Mouse (Mus musculus): ENCODE results near the gene Dbx2. TPM values are rescaled to one million over a fixed set of nuclear protein-coding genes. Genes with fewer than 3 reads are reported as not detected.

Dbx2 gene
- polyA plus RNA-seq, 1 experiment, result 25.4 TPM

DNA sequence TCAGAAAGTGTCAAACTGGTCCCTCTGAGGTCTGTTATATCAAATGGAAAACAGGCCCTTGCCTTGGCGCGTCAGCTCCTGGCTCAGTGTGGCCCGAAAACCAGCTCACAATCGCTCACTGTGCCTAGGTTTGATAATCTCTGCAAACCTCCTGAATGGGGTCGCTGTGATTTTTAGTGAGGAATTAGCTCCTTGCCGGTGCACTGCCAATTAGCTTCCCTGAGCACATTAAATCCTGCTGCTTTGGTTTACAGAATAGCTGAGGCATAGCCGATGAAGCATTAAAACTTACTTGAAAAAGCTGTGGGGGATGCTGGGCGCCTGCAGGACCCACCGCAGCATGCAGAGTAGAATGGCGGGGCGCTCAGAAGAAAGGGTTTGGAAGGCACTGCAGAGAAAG is 15.4 kb downstream of the Dbx2 start:
- TF ChIP-seq CTCF (IDR thresholded peaks at IDR 0.05; ENCODE audit: extremely low read depth, insufficient read depth, low read length), result no peak
- TF ChIP-seq POLR2A (IDR thresholded peaks at IDR 0.05; ENCODE audit: extremely low read depth, insufficient read depth, low read length), result no peak
- H3K4me3 ChIP-seq (ENCODE audit: insufficient read depth, low read length), result no peak overlapping the region

DNA sequence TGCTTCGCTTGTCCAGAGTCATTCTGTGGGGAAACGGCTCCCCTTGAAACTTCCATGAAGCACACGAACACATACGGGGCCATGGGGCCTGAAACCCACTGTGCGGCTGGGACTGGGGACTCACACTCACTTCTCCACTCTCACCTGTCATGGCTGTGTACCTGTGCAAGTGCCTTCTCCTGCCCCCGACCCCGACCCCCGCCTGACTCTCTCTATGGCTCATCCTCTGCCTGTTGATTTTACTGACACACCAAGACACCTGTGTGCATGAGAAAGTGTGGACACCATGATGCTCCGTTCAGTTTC is 16.0 kb downstream of the Dbx2 start:
- no peak overlapping the region for H3K4me3 ChIP-seq (ENCODE audit: insufficient read depth, low read length)
- H3K27ac ChIP-seq (ENCODE audit: insufficient read depth, low read length), result no peak overlapping the region
- TF ChIP-seq CTCF (IDR thresholded peaks at IDR 0.05; ENCODE audit: extremely low read depth, insufficient read depth, low read length) (no peak), POLR2A (IDR thresholded peaks at IDR 0.05; ENCODE audit: extremely low read depth, insufficient read depth, low read length) (no peak)
- no peaks in the 10 kb centered on the region for H3K4me1 ChIP-seq (ENCODE audit: control insufficient read depth, insufficient read depth, low read length)

More for the DNA sequence above, 15.4 kb downstream of the Dbx2 start:
- Histone ChIP-seq H3K27ac (ENCODE audit: insufficient read depth, low read length) (no peak overlapping the region), H3K4me1 (ENCODE audit: control insufficient read depth, insufficient read depth, low read length) (no peaks in the 10 kb centered on the region)

DNA sequence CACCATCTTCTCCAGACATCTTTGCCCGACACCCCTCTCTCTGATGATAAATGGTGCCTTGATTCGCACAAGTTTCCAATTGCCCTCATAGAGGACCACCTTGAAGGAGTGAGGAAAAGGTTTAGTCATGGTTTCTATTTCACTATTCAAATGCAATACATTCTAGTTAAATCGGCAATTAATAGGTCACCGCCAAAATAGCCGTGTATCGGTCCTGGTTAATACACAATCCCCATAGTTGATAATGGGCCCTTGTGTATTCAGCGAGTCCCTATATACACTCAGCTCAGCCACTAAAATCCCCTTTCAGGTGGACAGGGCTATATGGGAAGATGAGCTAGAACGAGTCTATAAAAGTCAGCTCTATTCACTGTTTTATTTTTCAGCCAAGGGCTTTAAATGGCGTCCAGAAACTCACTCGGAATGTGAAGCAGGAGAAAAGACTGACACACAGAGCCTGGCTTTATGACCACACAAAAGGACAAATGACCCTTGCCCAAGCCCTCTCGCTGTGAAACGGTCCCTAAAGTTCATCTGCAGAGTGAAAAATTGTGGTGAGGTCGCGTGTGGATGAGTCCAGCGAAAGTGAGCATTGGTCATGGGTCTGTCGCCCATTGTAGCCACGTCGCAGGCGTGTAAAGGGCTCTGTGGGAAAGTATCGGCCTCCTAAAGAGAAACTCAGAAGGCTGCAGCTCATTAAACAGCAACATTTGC is 16.5 kb downstream of the Dbx2 start:
- Histone ChIP-seq H3K4me3 (ENCODE audit: insufficient read depth, low read length) (no peak overlapping the region), H3K27ac (ENCODE audit: insufficient read depth, low read length) (no peak overlapping the region), H3K4me1 (ENCODE audit: control insufficient read depth, insufficient read depth, low read length) (no peaks in the 10 kb centered on the region)
- TF ChIP-seq POLR2A (IDR thresholded peaks at IDR 0.05; ENCODE audit: extremely low read depth, insufficient read depth, low read length) (no peak), CTCF (IDR thresholded peaks at IDR 0.05; ENCODE audit: extremely low read depth, insufficient read depth, low read length) (no peak)

DNA sequence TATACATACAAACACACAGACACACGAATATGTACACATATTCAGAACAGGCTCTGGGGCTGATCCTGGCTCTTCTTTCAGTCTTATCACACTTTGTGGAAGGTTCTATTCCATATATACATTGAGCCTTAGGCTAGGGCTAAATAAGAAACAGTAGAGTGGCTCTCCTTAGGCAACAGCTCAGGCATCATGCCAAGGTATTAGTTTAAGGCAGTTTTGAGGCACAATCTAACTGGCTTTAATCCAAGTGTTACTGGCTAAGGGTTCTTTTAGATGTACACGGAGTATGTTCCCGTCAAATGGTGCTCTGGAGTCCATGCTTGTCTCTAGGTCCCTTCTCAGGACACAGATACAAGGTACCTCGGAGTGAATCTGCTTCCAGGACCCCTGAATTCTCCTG is 31.4 kb downstream of the Dbx2 start:
- TF ChIP-seq POLR2A (IDR thresholded peaks at IDR 0.05; ENCODE audit: extremely low read depth, insufficient read depth, low read length) (no peak), CTCF (IDR thresholded peaks at IDR 0.05; ENCODE audit: extremely low read depth, insufficient read depth, low read length) (no peak)
- Histone ChIP-seq H3K4me1 (ENCODE audit: control insufficient read depth, insufficient read depth, low read length) (no peaks in the 10 kb centered on the region), H3K27ac (ENCODE audit: insufficient read depth, low read length) (no peak overlapping the region), H3K4me3 (ENCODE audit: insufficient read depth, low read length) (no peak overlapping the region)

DNA sequence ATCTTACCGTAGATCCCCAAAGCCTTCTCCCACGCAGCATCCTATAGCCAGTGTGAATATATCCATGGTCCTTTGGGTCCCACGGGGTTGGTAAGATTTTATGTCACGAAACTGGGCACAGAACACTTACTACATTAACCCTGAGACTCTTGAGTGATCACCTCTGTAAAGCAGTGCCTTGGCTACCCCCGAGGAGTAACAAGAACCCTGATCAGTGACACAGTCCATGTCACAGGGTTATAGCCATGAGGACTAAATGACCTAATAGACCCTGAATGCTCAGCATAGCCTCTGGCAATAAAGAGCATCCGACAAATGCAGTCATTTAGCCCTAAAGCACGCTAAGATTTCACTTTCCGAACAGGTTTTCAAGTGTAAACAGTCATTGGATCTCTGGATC is 33.0 kb downstream of the Dbx2 start:
- H3K4me1 ChIP-seq (ENCODE audit: control insufficient read depth, insufficient read depth, low read length), result no peaks in the 10 kb centered on the region
- H3K27ac ChIP-seq (ENCODE audit: insufficient read depth, low read length), result no peak overlapping the region
- H3K4me3 ChIP-seq (ENCODE audit: insufficient read depth, low read length), result no peak overlapping the region
- TF ChIP-seq CTCF (IDR thresholded peaks at IDR 0.05; ENCODE audit: extremely low read depth, insufficient read depth, low read length), result no peak
- TF ChIP-seq POLR2A (IDR thresholded peaks at IDR 0.05; ENCODE audit: extremely low read depth, insufficient read depth, low read length), result no peak

DNA sequence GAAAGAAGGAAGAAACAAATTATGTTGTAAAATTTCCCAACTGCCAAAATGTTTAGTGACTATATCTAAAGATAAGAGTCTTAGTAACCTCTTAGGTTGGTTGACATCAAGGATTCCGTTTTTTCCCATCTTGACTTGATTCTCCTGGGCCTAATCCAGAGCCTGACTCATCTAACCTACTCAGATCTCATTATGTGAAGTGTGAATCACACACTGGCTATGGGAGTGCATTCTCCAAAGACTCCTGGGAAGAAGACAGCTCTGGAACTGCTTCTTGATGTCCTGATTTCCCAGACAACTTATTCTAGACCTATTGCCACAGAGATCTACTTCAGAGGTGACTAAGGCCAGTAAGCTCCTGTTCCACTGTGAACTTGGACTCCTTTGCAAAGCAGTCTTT is 43.2 kb downstream of the Dbx2 start:
- H3K27ac ChIP-seq (ENCODE audit: insufficient read depth, low read length), result no peak overlapping the region
- H3K4me1 ChIP-seq (ENCODE audit: control insufficient read depth, insufficient read depth, low read length), result peaks cover 2% of the 10 kb centered on the region; the same call in 1 of the 2 replicates
- H3K4me3 ChIP-seq (ENCODE audit: insufficient read depth, low read length), result no peak overlapping the region
- TF ChIP-seq CTCF (IDR thresholded peaks at IDR 0.05; ENCODE audit: extremely low read depth, insufficient read depth, low read length) (no peak), POLR2A (IDR thresholded peaks at IDR 0.05; ENCODE audit: extremely low read depth, insufficient read depth, low read length) (no peak)

DNA sequence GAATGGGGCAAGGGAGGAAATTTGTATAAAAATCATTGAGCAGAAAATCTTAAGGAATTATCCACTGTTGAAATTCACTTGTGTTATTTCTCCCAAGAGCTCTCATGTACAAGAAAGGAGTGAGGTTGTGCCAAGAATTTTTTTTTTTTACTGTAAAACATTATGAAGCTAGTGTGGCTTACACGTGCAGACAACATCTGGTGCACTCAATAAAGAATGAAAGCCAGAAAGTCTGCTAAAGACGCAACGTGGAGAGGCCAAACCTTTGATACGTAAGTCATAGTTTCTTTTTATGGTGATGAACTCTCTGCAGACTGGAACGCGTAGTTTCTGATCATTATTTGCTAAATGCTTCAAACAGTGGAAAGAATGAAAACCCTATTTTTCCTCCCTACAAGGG is 54.6 kb downstream of the Dbx2 start:
- Histone ChIP-seq H3K4me3 (ENCODE audit: insufficient read depth, low read length) (no peak overlapping the region), H3K27ac (ENCODE audit: insufficient read depth, low read length) (no peak overlapping the region), H3K4me1 (ENCODE audit: control insufficient read depth, insufficient read depth, low read length) (no peaks in the 10 kb centered on the region)
- no peak for TF ChIP-seq CTCF (IDR thresholded peaks at IDR 0.05; ENCODE audit: extremely low read depth, insufficient read depth, low read length)
- TF ChIP-seq POLR2A (IDR thresholded peaks at IDR 0.05; ENCODE audit: extremely low read depth, insufficient read depth, low read length), result no peak

DNA sequence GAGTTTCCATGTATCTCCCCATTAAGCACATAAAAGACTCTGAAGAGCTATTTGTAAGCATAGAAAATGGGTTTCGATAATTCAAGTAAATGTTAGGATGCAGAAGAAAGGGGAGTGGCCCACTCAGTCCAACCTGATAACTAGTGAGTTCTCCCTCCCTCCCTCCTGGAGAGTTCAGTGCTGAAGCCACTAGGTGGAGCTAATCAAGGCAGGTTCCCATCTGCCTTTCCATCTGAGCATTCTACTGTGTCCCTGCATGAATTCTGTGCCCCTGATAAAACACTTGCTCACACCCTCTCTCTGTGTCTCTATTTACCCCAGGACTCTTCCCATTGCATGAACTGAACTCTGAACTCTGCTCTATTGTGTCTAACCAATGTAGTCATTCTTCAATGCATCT is 57.1 kb downstream of the Dbx2 start:
- Histone ChIP-seq H3K27ac (ENCODE audit: insufficient read depth, low read length) (no peak overlapping the region), H3K4me1 (ENCODE audit: control insufficient read depth, insufficient read depth, low read length) (0 out of 2 replicates have a peak, but pooled peaks cover 1% of the 10 kb centered on the region), H3K4me3 (ENCODE audit: insufficient read depth, low read length) (no peak overlapping the region)
- TF ChIP-seq CTCF (IDR thresholded peaks at IDR 0.05; ENCODE audit: extremely low read depth, insufficient read depth, low read length) (peak; percentile 70), POLR2A (IDR thresholded peaks at IDR 0.05; ENCODE audit: extremely low read depth, insufficient read depth, low read length) (no peak)

DNA sequence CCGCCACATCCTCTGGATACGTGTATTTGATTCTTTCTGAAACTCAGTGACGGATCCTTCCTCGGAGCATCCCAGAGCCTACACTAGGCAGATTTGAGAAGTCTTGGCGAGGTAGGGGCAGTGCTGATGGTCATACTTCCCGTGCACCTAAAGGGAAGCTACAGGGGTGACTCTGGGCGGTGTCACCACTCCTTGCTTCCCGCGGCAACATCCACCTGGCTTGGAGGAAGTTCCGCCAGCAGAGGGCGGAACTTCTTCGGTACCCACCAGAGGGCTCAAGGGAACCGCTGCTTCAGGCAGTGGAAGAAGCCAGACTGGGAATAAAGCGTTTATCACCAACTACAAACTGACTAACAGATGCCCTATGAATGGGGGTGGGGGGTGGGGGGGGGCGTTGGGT is 68.9 kb downstream of the Dbx2 start:
- Histone ChIP-seq H3K4me3 (ENCODE audit: insufficient read depth, low read length) (no peak overlapping the region), H3K27ac (ENCODE audit: insufficient read depth, low read length) (no peak overlapping the region), H3K4me1 (ENCODE audit: control insufficient read depth, insufficient read depth, low read length) (no peaks in the 10 kb centered on the region)
- TF ChIP-seq POLR2A (IDR thresholded peaks at IDR 0.05; ENCODE audit: extremely low read depth, insufficient read depth, low read length), result no peak
- no peak for TF ChIP-seq CTCF (IDR thresholded peaks at IDR 0.05; ENCODE audit: extremely low read depth, insufficient read depth, low read length)

DNA sequence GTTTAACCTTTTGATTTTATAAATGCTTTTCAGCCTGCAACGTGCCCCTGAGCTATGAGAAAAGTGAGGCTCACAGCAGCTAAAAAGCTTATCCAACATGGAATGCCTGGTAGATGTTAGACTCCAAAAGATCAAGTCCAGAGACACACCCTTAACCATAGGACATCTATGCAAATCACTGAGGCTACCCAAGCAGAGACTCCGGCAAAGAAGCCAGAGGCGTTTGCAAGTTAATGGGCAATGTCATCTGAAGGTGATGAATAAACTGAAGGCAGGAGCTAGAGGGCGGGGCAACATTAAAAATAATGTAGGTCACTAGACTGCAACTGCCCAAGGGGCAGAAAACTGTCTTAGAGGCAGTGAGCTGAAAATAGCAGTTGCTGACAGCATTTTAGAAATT is 70.9 kb downstream of the Dbx2 start:
- H3K4me1 ChIP-seq (ENCODE audit: control insufficient read depth, insufficient read depth, low read length), result no peaks in the 10 kb centered on the region
- H3K27ac ChIP-seq (ENCODE audit: insufficient read depth, low read length), result no peak overlapping the region
- no peak overlapping the region for H3K4me3 ChIP-seq (ENCODE audit: insufficient read depth, low read length)
- TF ChIP-seq CTCF (IDR thresholded peaks at IDR 0.05; ENCODE audit: extremely low read depth, insufficient read depth, low read length), result no peak
- TF ChIP-seq POLR2A (IDR thresholded peaks at IDR 0.05; ENCODE audit: extremely low read depth, insufficient read depth, low read length), result no peak
